Mouse (Mus musculus) gastrocnemius, postnatal 36 days (tissue): ENCODE measurements around the gene Map3k12. TPM values are rescaled to one million over a fixed set of nuclear protein-coding genes. Genes with fewer than 3 reads are reported as not detected.

Source experiments
- DNase-seq, 2 experiments: peaks; one replicate each; pipeline ENCODE4 v3.0.0; 2022
- intact Hi-C: fragments of 180-260 bp; cut with DNase I; formaldehyde crosslinking; loops from one replicate; pipeline ENCODE4 v1.15.1; 2025
- long read RNA-seq, 2 experiments: library from polyadenylated mRNA; stranded (forward); transcript quantifications; one replicate each; pipeline ENCODE4 v2.0.0; 2021
- total RNA-seq, 2 experiments: library from RNA; stranded (reverse); gene quantifications; 2 replicates each; pipeline ENCODE4 v1.2.3; 2021

Gene Map3k12
- 1 to 10 TPM; 1.6 to 1.9 TPM for total RNA-seq
- long read RNA-seq, experiment 1, full-length matches to known transcripts: 1 of 3 reads
- long read RNA-seq, experiment 1, partial matches to known transcripts: 1 of 3 reads
- long read RNA-seq, experiment 1, other reads (novel, unspliced or antisense): 1 of 3 reads
- long read RNA-seq, experiment 2, partial matches to known transcripts: 0 of 6 reads
- long read RNA-seq, experiment 2, other reads (novel, unspliced or antisense): 6 of 6 reads

DNA sequence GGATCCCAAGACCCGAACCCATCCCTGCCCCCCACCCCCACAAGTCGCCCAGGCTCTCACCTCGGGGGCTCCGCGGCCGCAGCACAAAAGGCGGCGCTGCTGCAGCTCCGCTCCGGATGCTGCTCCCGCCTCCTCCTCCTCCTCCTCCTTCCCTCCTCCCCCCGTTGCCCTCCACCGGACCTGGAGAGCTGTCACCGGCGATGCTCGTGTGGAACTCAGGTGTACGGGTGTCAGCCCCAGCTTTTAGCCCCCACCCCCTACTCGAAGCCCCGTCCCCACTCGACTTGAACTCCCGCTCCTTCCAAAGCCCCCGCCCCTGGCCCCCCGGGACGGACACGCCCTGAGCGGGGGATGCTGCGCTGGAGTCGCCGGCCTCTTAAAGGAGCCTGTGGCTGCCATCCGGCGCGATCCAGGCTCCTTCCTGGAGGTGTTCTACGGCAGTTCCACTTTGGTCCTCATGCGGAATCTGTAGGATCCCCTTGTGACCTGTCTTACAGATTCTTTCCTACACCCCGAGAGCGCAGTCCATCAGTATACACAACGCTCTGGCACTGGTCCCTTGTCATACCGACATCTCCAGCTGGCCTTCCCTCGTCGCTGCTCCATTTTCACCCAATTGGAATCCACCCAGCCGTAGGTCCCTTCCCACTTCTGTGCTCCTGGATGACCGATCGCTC, at the start of gene Map3k12:
Gene Map3k12 (minus strand): TSS at position 337 of the 677 bp plus-strand sequence.
- intact Hi-C loops: no loop called here

GRCm38 (mm10) chr15:102563681-102564080, 46.8 kb upstream of the Map3k12 start:
- intact Hi-C loops: no loop called here

More for the DNA sequence above, at the start of gene Map3k12:
- peak; percentile 59 to 77 for DNase-seq

DNA sequence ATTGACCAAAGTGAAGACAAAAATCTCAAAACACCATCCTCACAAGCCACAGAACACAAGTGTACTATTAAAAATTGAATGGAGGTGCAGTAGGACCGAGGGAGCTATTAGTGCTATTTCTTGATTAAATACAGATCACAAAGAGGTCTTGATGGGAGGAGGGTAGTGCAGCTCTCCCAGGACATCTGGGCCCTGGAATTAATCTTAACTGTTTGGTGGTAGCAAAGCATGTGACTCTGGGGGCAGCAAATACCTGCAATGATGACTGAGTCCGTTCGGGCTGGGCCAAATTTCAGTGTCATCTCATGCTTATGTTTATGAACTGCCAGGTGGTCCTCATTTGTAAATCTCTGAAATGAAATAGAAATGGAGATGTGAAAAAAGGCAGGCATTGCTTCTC, 46.2 kb upstream of the Map3k12 start:
- DNase-seq: no peak
- intact Hi-C loops: no loop called here

More at GRCm38 (mm10) chr15:102563681-102564080, 46.8 kb upstream of the Map3k12 start:
- DNase-seq: no peak

DNA sequence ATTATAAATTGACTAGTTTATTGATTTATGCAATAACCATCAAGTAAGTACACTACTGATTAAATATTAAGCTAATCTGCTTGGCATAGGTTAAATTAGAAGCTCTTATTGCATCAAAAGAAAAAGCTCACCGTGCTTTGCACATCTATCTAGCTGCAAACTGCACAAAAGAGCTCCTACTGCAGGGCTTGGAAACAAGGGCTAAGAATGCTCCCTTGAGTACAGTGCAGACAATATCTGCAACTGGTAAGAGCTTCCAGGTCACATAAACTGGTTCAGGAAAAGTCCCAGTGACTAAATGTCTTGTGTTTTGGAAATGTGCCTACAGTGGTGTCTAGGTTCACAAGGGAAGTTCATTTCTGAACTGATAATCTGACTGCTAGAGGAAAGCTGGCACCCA, 45.6 kb upstream of the Map3k12 start:
- intact Hi-C loops: no loop called here
- DNase-seq: no peak

DNA sequence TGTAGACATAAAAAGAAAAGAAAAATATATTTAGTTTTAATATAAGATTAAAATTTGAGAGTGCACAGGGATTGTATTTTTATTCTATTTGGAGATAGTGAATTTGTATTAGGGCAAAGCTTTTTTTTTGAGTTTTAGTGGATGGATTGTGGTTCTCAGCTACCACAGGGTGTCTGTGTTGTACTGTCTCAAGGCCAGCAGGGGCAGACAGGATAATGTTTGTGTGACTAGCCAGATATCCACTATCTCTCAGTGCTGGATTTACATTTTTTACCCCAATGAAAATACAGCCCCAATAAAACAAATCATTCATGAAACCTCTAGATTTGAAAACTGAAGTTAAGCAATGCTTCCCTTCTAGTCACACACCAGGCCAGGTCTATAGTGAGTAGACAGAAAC, 40.7 kb upstream of the Map3k12 start:
- no peak for DNase-seq
- intact Hi-C loops: no loop called here

DNA sequence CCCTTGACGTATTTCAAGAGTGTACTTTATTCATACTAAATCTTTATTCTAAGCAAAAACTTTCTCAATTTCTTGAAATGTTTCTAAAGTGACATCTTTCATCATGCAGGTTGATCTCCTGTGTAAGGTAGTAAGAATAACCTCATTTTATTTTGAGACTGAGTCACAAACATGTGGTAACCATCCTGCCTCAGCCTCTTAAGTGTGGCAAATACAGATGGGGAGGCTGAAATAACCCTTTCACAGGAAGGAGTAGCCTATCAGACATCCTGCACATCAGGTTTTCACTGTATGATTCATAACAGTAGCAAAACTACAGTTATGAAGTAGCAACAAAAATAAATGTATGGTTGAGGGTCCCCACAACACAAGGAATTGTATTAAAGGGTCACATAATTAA, 38.7 kb upstream of the Map3k12 start:
- DNase-seq: no peak
- intact Hi-C loops: no loop called here

DNA sequence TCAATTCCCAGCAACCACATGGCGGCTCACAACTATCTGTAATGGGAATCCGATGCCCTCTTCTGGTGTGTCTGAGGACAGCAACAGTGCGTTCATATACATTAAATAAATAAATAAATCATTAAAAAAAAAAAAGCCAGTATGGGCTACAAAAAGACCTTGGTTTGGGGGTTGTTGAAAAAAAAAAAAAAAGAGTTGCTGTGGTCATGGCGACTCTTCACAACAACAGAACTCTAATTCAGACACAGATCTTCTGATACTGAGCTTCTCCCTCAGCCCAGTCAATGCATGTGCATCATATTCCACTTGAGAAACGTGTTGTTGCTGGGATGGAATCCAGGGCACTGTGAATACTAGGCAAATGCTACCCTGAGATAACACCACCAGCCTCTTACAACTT, 35.7 kb upstream of the Map3k12 start:
- intact Hi-C loops: no loop called here
- no peak for DNase-seq

DNA sequence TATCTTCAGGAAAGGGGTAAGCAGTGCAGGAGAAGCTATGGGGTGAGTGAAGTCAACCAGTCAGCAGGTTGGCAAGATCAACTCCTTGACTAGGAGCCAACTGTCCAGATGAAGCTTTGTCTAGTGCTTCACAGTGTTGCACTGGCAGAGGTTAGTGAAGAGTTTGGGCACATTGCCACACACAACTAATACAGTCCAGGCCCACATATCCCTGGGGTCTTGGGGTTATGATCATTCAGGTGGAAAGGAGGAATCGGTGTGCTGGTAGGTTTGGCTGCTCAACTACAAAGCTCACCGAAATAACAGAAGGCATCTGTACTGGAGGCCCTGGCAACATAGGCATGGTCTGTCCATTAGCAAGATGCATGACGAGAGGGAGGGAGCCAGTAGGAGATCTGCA, 30.6 kb upstream of the Map3k12 start:
- intact Hi-C loops: loop anchor here (5.0 kb wide), 1 partner anchor 120 kb away; no protein-coding TSS in a partner anchor
- DNase-seq: no peak

GRCm38 (mm10) chr15:102546677-102547427, 30.0 kb upstream of the Map3k12 start:
- intact Hi-C loops: loop anchor here (5.0 kb wide), 1 partner anchor 120 kb away; no protein-coding TSS in a partner anchor
- peak in 1 of 2 experiments; percentile 19 for DNase-seq

- intact Hi-C loops: loop anchor here (5.0 kb wide), 1 partner anchor 121 kb away; no protein-coding TSS in a partner anchor
- DNase-seq: no peak
These were observed 29.4 kb upstream of the Map3k12 start for GRCm38 (mm10) chr15:102546246-102546645.

- no peak for DNase-seq
- intact Hi-C loops: loop anchor here (5.0 kb wide), 1 partner anchor 122 kb away; no protein-coding TSS in a partner anchor
These were observed 27.9 kb upstream of the Map3k12 start for GRCm38 (mm10) chr15:102544801-102545200.

GRCm38 (mm10) chr15:102533926-102534325, 17.1 kb upstream of the Map3k12 start:
- intact Hi-C loops: no loop called here
- DNase-seq: no peak

- intact Hi-C loops: no loop called here
- DNase-seq: no peak
These were observed 15.4 kb upstream of the Map3k12 start for GRCm38 (mm10) chr15:102532106-102532900.

DNA sequence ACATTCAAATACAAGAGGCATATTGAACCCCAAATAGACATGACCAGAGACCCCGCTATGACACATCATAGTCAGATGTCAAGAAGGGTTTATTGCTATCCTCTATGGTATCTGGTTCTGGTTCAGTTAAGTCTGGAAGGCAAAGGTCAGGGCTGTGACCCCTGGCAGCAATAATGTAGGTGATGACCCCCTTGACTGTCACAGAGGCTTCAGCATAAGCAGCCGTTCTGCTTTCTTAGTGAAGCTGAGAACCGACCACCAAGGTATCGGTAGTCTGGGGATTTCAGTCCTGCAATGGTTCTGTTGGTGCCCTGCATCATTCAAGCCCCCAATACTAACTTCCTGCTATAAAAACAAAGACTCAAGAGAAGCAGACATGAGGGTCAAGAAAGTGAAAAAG, 14.7 kb upstream of the Map3k12 start:
- intact Hi-C loops: no loop called here
- DNase-seq: no peak

DNA sequence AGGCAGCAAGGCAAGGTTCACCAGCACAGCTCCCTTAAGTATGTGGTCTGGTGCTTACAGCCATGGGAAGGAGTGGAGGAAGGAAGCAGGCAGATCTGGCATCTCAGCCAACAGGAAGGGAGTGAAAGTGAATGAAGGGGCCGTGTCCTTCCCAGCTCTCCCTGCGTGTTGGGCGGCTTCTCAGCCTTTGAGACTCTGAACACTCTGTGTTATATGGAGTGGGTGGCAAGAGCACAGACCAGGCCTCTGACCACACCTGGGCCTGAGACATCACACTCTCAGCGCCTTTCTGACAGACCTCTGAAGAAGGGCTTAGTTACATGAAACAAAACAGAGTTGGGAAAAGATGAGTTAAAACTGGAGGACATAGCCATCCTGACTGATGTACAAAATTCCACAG, 13.7 kb upstream of the Map3k12 start:
- DNase-seq: no peak
- intact Hi-C loops: no loop called here

GRCm38 (mm10) chr15:102528396-102528795, 11.5 kb upstream of the Map3k12 start:
- intact Hi-C loops: loop anchor here (5.0 kb wide), 1 partner anchor 79 kb away; no protein-coding TSS in a partner anchor
- DNase-seq: no peak

DNA sequence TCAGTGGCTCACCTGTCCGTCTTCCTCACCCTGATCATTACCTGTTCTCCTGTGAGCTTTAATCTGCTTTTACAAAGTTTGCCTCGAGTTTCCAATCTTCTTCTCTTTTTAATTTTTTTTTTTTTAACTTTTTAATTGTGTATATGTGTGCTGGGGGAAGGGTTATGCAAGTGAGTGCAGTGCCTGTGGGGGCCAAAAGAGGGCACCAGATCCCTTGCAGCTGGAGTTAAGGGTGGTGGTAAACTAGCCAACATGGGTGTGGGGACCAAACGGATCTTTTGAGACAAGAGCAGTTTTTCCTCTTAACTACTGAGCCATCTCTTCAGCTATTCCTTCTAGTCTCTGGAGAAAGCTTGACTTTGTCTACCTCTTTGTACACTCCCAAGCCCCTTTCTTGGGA, 11.1 kb upstream of the Map3k12 start:
- no peak for DNase-seq
- intact Hi-C loops: loop anchor here (5.0 kb wide), 1 partner anchor 79 kb away; no protein-coding TSS in a partner anchor

GRCm38 (mm10) chr15:102526111-102527002, 9.5 kb upstream of the Map3k12 start:
- intact Hi-C loops: loop anchor here (5.0 kb wide), 1 partner anchor 81 kb away; no protein-coding TSS in a partner anchor
- no peak for DNase-seq

- intact Hi-C loops: loop anchor here (5.0 kb wide), 1 partner anchor 82 kb away; no protein-coding TSS in a partner anchor
- peak in 1 of 2 experiments; percentile 65 for DNase-seq
These were observed 8.1 kb upstream of the Map3k12 start, which contains the start of gene Npff for GRCm38 (mm10) chr15:102524892-102525485. Npff (minus strand) TSS chr15:102524942.
